Mouse (Mus musculus) kidney, adult 18-20 months (tissue): Measurements from ENCODE around the gene Rftn1.

Experiments
- DNase-seq: peaks from one replicate; pipeline ENCODE4 v3.0.0; 2021

The Rftn1 gene

DNA sequence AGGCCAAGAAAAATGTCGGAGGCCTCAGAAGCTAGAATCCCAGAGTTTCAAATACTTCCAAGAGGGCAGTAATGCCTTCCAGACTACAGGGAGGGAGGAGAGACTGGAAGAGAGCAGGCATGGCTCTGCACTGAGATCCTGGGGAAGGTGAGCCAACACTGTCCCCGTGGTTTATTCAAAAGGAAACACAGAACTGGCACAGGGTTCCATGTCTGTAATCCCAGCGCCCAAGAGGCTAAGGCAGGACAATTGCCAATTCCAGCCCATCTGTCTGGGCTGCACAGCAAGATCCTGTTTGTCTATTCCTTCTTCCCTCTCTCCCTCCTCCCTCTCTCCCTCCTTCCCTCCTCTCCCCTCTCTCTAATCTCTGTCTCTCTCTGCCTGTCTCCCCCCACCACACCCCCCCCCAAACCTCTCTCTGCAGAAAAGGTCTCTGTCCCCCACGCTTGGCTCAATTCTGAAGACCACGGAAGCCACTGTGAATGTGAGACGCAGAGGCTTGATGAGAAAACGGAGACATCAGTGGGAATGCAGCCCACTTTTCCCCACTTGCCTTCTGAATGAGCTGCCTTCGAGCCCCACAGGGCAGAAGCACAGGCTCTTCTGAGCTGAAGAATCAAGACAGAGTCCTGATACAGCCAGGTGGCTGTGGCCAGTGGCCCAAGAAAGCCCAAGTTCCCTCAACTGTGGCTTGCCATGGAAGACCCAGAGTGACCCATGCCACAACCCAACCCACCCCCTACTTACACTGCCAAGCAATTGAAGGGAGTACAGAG, 8.8 kb upstream of the Rftn1 start:
- no peak for DNase-seq

GRCm38 (mm10) chr17:50197572-50197971, 7.1 kb upstream of the Rftn1 start:
- no peak for DNase-seq

GRCm38 (mm10) chr17:50196005-50196672, 5.7 kb upstream of the Rftn1 start:
- DNase-seq = no peak

DNA sequence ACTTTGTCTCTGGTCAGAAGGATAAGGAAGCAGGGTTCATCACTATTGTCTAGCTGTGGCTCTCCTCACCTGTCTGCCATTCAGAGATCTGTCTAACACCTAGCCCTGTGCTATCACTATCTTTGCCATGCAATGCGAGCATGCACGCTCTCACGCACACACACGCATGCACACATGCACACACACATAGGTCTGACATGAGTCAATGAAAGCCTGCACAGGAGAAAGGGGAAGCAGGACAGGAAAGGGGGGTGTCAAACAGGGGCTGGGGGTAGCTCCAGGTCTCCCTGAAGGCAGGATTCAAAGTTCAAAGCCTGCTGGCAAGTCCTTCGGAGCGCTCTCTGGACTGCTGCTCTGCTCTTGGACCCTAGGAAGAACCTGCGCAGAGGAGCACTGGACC, 4.9 kb upstream of the Rftn1 start:
- DNase-seq = no peak

DNA sequence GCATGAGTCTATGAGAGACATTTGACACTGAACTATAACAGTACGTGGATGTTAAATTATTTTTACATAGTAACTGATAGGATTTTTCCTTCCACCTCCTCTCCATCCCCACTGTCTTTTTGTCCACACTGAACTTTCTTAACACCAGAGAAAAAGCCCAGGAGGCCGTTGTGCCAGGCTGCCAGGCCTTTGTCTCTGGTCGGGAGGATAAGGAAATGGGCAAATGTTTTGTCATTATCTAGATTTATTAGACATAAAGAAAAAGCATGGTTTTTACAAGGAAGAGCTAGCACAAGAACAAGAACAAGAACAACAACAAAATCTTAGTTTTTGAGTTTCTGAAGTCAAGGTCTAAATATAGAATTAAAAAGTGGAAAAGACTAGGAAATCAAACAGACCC, 4.1 kb upstream of the Rftn1 start:
- no peak for DNase-seq

- no peak for DNase-seq
Measured at GRCm38 (mm10) chr17:50193653-50194052, 3.2 kb upstream of the Rftn1 start.

DNA sequence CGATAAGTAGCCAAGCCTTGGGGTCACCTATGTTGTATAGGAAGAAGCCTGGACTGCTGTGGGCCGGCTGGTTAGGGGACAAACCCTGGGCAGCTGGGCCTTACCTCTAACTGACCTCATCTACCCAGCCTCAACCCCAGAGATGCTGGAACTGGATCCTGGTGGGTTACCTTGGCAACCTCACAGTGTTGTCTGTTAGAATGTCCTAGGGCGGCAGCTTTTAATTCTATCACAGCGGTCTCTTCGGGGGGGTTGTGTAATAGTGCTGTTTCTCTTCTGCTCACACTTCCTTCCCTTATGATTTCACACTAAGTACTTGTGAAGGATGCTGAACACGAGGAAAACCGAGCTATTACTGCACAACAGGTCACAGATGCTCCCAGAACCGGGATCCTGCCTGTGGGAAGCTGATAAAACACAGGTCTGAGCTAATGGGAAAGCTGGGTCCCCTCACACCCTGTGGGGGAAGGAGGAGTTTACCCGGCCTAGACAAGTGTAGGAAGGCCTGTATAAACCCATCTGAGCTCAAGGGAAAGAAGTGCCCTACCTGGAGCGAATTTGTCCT, 2.0 kb upstream of the Rftn1 start:
- DNase-seq = no peak

DNA sequence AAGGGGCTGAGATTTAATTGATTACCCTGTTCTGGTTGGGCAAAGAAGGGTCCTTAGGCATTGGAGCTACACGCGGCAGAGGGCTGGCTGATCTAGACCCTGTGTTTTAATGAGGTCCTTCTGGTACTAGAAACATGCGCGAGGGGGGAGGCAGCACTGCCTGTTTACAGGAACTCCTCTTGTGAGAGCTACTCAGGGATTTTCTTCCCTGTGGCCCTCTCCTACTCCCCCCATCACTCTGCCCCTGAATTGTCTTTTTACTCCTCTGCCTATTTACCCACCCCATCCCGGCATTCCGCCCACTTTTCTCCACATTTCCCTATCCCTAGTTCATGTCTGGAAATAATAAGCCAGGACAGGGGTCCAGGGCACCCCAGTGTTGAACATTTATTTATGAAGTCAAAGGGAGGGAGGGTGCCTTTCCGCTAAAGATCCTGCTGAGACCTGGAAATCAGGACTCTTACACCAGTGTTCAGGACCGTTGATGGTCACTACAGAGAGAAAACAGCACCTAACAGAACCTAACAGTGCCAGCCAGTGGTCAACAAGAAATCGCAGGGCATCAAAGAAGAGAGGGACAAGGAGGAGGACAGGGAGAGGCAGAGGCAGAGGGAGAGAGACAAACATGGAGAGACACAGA, 964 bp upstream of the Rftn1 start:
- no peak for DNase-seq

GRCm38 (mm10) chr17:50189381-50190012, 977 bp downstream of the Rftn1 start:
- peak; percentile 58 for DNase-seq

- DNase-seq = no peak
Measured at GRCm38 (mm10) chr17:50188662-50189345, 1.7 kb downstream of the Rftn1 start.

DNA sequence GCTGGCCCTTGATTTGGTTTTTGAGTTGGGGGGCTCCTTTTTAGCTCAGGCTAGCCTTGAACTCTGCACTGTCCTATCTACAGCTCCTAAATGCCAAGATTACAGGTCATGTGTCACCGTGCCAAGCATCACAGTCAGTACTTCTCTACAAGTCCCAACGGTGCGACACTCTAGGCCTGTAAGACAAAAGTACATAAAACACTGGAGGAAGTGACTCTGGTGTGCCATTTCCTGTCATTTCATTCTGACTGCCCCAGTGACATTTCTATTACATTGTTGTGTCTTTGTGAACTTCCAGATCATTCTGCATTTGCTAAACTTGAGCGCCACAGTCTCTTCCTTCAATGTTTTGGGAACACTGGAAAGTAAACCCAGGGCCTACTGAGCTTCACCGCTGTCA, 4.9 kb downstream of the Rftn1 start:
- DNase-seq = no peak

GRCm38 (mm10) chr17:50185083-50185482, 5.4 kb downstream of the Rftn1 start:
- no peak for DNase-seq

GRCm38 (mm10) chr17:50184217-50185038, 6.0 kb downstream of the Rftn1 start:
- no peak for DNase-seq

GRCm38 (mm10) chr17:50183300-50183699, 7.2 kb downstream of the Rftn1 start:
- DNase-seq = no peak

DNA sequence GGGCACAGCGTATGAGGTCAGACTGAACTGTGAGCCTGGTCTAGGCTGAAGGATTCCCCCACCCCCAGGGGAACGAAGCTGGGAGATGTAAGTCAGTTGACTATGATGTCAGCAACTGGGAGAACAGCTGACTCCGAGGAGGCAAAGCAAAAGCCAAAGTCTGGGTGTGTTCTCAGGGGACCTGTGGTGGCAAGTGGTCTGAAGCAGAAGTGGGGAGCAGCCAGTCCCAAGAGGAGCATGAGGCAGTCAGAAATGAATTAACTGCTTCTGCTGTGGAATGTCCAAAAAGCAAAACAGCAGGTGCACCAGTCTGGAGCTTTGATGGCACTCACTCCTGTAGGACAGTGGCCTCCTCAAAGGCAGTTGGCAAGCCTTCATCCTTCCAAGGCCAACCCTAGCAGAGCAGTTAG, 7.9 kb downstream of the Rftn1 start:
- DNase-seq = no peak

- no peak for DNase-seq
Measured at GRCm38 (mm10) chr17:50180899-50181570, 9.4 kb downstream of the Rftn1 start.

- DNase-seq = no peak
Measured at GRCm38 (mm10) chr17:50173776-50174175, 16.7 kb downstream of the Rftn1 start.

- no peak for DNase-seq
Measured at GRCm38 (mm10) chr17:50173368-50173767, 17.1 kb downstream of the Rftn1 start.

DNA sequence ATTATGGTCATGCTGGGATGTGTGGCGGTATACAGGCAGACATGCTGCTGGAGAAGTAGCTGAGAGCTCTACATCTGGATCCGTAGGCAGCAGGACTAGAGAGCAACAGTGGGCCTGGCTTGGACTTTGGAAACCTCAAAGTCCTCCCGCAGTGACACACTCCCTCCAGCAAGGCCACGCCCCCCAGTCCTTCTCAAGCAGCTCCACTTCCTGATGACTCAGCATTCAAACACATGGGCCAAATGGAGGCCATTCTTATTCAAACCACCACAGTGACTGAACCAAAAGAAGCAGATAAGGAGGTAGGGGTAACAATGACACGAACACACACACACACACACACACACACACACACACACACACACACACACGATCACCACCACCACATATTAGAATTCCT, 17.7 kb downstream of the Rftn1 start:
- no peak for DNase-seq

GRCm38 (mm10) chr17:50170935-50171545, 19.4 kb downstream of the Rftn1 start:
- DNase-seq = no peak
